Mouse (Mus musculus): ENCODE data around the gene Zfp273.
"Not testable (repeated sequence)": the region's sequence is repeated elsewhere in the genome, so short reads cannot be mapped to it uniquely, and the experiment has no call there.

Zfp273 gene

GRCm38 (mm10) chr13:67813710-67814660 lies at the start of gene Zfp273:
Gene Zfp273 (plus strand): TSS chr13:67813740.
- DNase-seq (ENCODE audit: low spot score), result peak; percentile 90

GRCm38 (mm10) chr13:67779265-67780221 lies 34.0 kb upstream of the Zfp273 start, which contains the start of gene Zfp493:
Gene Zfp493 (plus strand): TSS chr13:67779693.
- peak; percentile 75 for DNase-seq (ENCODE audit: low spot score)

GRCm38 (mm10) chr13:67791921-67792455 lies 21.6 kb upstream of the Zfp273 start:
- no peak for DNase-seq (ENCODE audit: low spot score)

- DNase-seq (ENCODE audit: low spot score), result no peak
Measured at GRCm38 (mm10) chr13:67798618-67799017, 14.9 kb upstream of the Zfp273 start.

- DNase-seq (ENCODE audit: low spot score), result not testable (repeated sequence)
Measured at GRCm38 (mm10) chr13:67799151-67799550, 14.4 kb upstream of the Zfp273 start.

- no peak for DNase-seq (ENCODE audit: low spot score)
Measured at GRCm38 (mm10) chr13:67811651-67812210, 1.8 kb upstream of the Zfp273 start.

GRCm38 (mm10) chr13:67812961-67813709 lies 405 bp upstream of the Zfp273 start:
- no peak for DNase-seq (ENCODE audit: low spot score)

- DNase-seq (ENCODE audit: low spot score), result no peak
Measured at GRCm38 (mm10) chr13:67818636-67819035, 5.1 kb downstream of the Zfp273 start.

GRCm38 (mm10) chr13:67830911-67831336 lies 17.4 kb downstream of the Zfp273 start, which contains the start of gene Gm10037:
Gene Gm10037 (plus strand): TSS chr13:67831106.
- DNase-seq (ENCODE audit: low spot score), result peak; percentile 72

GRCm38 (mm10) chr13:67833137-67833536 lies 19.6 kb downstream of the Zfp273 start:
- DNase-seq (ENCODE audit: low spot score), result not testable (repeated sequence)

- no peak for DNase-seq (ENCODE audit: low spot score)
Measured at GRCm38 (mm10) chr13:67843775-67844118, 30.2 kb downstream of the Zfp273 start.

- DNase-seq (ENCODE audit: low spot score), result peak; percentile 75
Measured at GRCm38 (mm10) chr13:67844119-67844852, 30.7 kb downstream of the Zfp273 start.

- no peak for DNase-seq (ENCODE audit: low spot score)
Measured at GRCm38 (mm10) chr13:67844853-67845194, 31.3 kb downstream of the Zfp273 start.

- DNase-seq (ENCODE audit: low spot score), result no peak
Measured at GRCm38 (mm10) chr13:67850361-67850760, 36.8 kb downstream of the Zfp273 start.

- no peak for DNase-seq (ENCODE audit: low spot score)
Measured at GRCm38 (mm10) chr13:67853130-67853529, 39.6 kb downstream of the Zfp273 start.

- no peak for DNase-seq (ENCODE audit: low spot score)
Measured at GRCm38 (mm10) chr13:67853983-67854382, 40.4 kb downstream of the Zfp273 start.

GRCm38 (mm10) chr13:67857317-67857716 lies 43.8 kb downstream of the Zfp273 start:
- DNase-seq (ENCODE audit: low spot score), result no peak

GRCm38 (mm10) chr13:67862508-67862907 lies 49.0 kb downstream of the Zfp273 start:
- no peak for DNase-seq (ENCODE audit: low spot score)

GRCm38 (mm10) chr13:67863026-67863425 lies 49.5 kb downstream of the Zfp273 start, which contains the start of gene BC048507:
Gene BC048507 (plus strand): TSS chr13:67863326.
- DNase-seq (ENCODE audit: low spot score), result no peak

GRCm38 (mm10) chr13:67864764-67865350 lies 51.3 kb downstream of the Zfp273 start:
- DNase-seq (ENCODE audit: low spot score), result no peak

Measured in yolk sac, embryonic 10.5 days (tissue).